Mouse (Mus musculus) heart, postnatal 0 days (tissue): ENCODE data around the gene Lrrc75a.

ENCODE experiments used
- CTCF ChIP-seq: IDR thresholded peaks from 2 replicates; pipeline ENCODE4 v1.5.1; 2016; ENCODE audit warnings: antibody characterized with exemption, control low read depth, low read depth
- EP300 ChIP-seq: IDR thresholded peaks from 2 replicates; pipeline ENCODE4 v1.6.1; 2016; ENCODE audit warnings: antibody characterized with exemption, low read depth

- no peak for TF ChIP-seq CTCF
- no peak for TF ChIP-seq EP300
Observed at GRCm38 (mm10) chr11:62640378-62640777, 7.9 kb downstream of the Lrrc75a start.
